Mouse (Mus musculus) G1E (cell line): ENCODE measurements around the gene D17Wsu92e. TPM values are rescaled to one million over a fixed set of nuclear protein-coding genes. Genes with fewer than 3 reads are reported as not detected.

Source experiments
- ATAC-seq: 2 replicates; pipeline ENCODE4 v1.8.0; 2016; ENCODE audit warnings: mild to moderate bottlenecking; ENCODE audit not compliant: insufficient number of reproducible peaks, poor library complexity, low FRiP score, severe bottlenecking; ENCODE audit errors: extremely low read depth
- DNase-seq: peaks from one replicate; pipeline ENCODE4 v3.0.0; 2012; ENCODE audit warnings: low spot score
- H3K27me3 ChIP-seq: 2 replicates; pipeline ENCODE4 v1.6.1; 2012; ENCODE audit warnings: mild to moderate bottlenecking, low read length, inconsistent platforms; ENCODE audit not compliant: insufficient read depth
- H3K36me3 ChIP-seq: replicated peaks from 2 replicates; pipeline ENCODE3; 2012; ENCODE audit warnings: mild to moderate bottlenecking, inconsistent platforms
- H3K4me1 ChIP-seq: 2 replicates; pipeline ENCODE4 v1.6.1; 2012; ENCODE audit warnings: low read depth, low read length, inconsistent platforms, mixed read lengths; ENCODE audit not compliant: insufficient read depth
- H3K4me3 ChIP-seq: 2 replicates; pipeline ENCODE4 v1.5.1; 2012; ENCODE audit warnings: low read depth, mild to moderate bottlenecking, inconsistent platforms, low read length, moderate library complexity, mixed read lengths
- H3K9me3 ChIP-seq: replicated peaks from 2 replicates; pipeline ENCODE4 v1.6.1; 2012; ENCODE audit warnings: inconsistent platforms
- CTCF ChIP-seq: IDR thresholded peaks from 2 replicates; pipeline ENCODE4 v1.5.1; 2012; ENCODE audit warnings: low read depth, low read length, inconsistent platforms, mixed read lengths
- GATA1 ChIP-seq: IDR thresholded peaks from 2 replicates; pipeline ENCODE4 v1.6.1; 2012; ENCODE audit warnings: borderline replicate concordance, low read length, inconsistent platforms, mixed read lengths
- GATA2 ChIP-seq: IDR thresholded peaks from 2 replicates; pipeline ENCODE4 v1.6.1; 2012; ENCODE audit warnings: low read depth, low read length, inconsistent platforms, borderline replicate concordance
- POLR2AphosphoS5 ChIP-seq: IDR thresholded peaks from 2 replicates; pipeline ENCODE4 v1.6.1; 2012; ENCODE audit warnings: low read depth, low read length, inconsistent platforms; ENCODE audit not compliant: insufficient replicate concordance
- TAL1 ChIP-seq: conservative IDR thresholded peaks from 2 replicates; pipeline ENCODE4 v1.6.1; 2012; ENCODE audit warnings: low read depth, low read length, inconsistent platforms, mixed read lengths
- polyA plus RNA-seq: library from polyadenylated mRNA; stranded (reverse); fragments of >175 nt; gene quantifications from 2 replicates; pipeline ENCODE4 v1.2.3, GENCODE M21; 2012
- total RNA-seq, 2 experiments: library from RNA; stranded (forward) in 1 of 2; stranded (reverse) in 1 of 2; fragments of 200-1000 nt in 1 of 2; fragments of >200 nt in 1 of 2; fragmentation: Nextera tagmentation in 1 of 2; gene quantifications; 2 replicates each; pipeline ENCODE4 v1.2.3; 2014 to 2017

The D17Wsu92e gene
- total and polyA plus RNA-seq, 3 experiments: 60.2 to 84.4 (median 65.3) TPM

DNA sequence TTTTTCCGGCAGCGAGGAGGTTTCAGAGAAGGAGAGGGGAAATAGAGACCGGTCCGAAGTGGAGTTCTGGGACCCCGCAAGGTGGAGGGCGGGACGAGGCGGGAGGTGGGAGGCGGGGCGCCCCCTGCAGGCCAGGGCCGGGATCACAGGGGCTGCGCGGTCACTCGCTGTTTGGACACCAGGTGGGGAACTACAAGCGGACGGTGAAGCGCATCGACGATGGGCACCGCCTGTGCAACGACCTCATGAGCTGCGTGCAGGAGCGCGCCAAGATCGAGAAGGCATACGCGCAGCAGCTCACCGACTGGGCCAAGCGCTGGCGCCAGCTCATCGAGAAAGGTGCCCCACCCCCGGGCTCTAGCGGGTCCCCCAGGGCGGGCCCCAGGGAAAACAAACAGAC is 117.9 kb downstream of the D17Wsu92e start:
- Histone ChIP-seq H3K27me3 (peaks cover 15% of the 10 kb centered on the region; the same call in 1 of the 2 replicates), H3K36me3 (no peaks in the 10 kb centered on the region), H3K4me3 (peak overlapping the region; percentile 38; the same call in 1 of the 2 replicates), H3K9me3 (peaks cover 24% of the 10 kb centered on the region), H3K4me1 (peaks cover 9% of the 10 kb centered on the region)
- ATAC-seq: no peak
- DNase-seq: no peak
- TF ChIP-seq GATA2 (no peak), CTCF (peak; percentile 51)

DNA sequence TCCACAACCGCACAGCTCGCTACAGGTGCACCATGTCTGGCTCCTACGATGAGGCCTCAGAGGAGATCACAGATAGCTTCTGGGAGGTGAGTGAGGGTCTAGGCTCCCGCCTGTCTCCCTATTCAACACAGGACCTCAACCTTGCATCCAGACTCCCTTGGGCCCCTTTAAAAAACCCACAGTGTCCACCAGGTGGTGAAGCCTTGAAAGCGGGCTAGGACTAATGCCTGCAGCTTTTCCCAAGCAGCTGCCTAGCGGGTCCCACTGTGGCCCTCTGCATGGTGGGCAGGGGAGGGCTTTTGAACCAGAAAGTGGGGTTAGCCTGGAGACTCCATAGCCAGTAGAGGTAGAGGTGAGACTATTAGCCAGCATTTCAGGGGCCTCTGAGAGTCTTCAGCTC is 118.6 kb downstream of the D17Wsu92e start:
- peaks cover 24% of the 10 kb centered on the region for H3K9me3 ChIP-seq
- ATAC-seq: no peak
- no peak for TF ChIP-seq POLR2AphosphoS5
- no peak for TF ChIP-seq GATA2
- no peak for TF ChIP-seq TAL1
- no peak for TF ChIP-seq GATA1
- no peak for TF ChIP-seq CTCF
- no peaks in the 10 kb centered on the region for H3K36me3 ChIP-seq
- peaks cover 9% of the 10 kb centered on the region for H3K4me1 ChIP-seq
- peaks cover 14% of the 10 kb centered on the region; the same call in 1 of the 2 replicates for H3K27me3 ChIP-seq
- H3K4me3 ChIP-seq: no peak overlapping the region
- no peak for DNase-seq

Other genes with a start within 250 kb of the D17Wsu92e start
- gene Nudt3, start 197.2 kb downstream of the D17Wsu92e start, total RNA-seq (2014; fragmentation: Nextera tagmentation): 79.8 and 82.6 TPM in 2 replicates
- 235 and 245 TPM in 2 replicates for gene Nudt3, start 197.2 kb downstream of the D17Wsu92e start, total RNA-seq (2017)
- gene Nudt3, start 197.2 kb downstream of the D17Wsu92e start, polyA plus RNA-seq: 140 and 157 TPM in 2 replicates
- not detected in 2 replicates for gene RPS10-NUDT3, start 185.4 kb downstream of the D17Wsu92e start, total RNA-seq (2014; fragmentation: Nextera tagmentation)
- not detected in 2 replicates for gene RPS10-NUDT3, start 185.4 kb downstream of the D17Wsu92e start, total RNA-seq (2017)
- not detected in 2 replicates for gene RPS10-NUDT3, start 185.4 kb downstream of the D17Wsu92e start, polyA plus RNA-seq
- 2,280 and 2,438 TPM in 2 replicates for gene Rps10, start 184.0 kb downstream of the D17Wsu92e start, total RNA-seq (2014; fragmentation: Nextera tagmentation)
- gene Rps10, start 184.0 kb downstream of the D17Wsu92e start, total RNA-seq (2017): 3,635 and 3,726 TPM in 2 replicates
- 2,816 and 3,596 TPM in 2 replicates for gene Rps10, start 184.0 kb downstream of the D17Wsu92e start, polyA plus RNA-seq
- gene Pacsin1, start 165.1 kb downstream of the D17Wsu92e start, total RNA-seq (2014; fragmentation: Nextera tagmentation): not detected in 2 replicates
- 0.17 and 0.44 TPM in 2 replicates for gene Pacsin1, start 165.1 kb downstream of the D17Wsu92e start, total RNA-seq (2017)
- not detected in 2 replicates for gene Pacsin1, start 165.1 kb downstream of the D17Wsu92e start, polyA plus RNA-seq
- gene Spdef, start 91.7 kb downstream of the D17Wsu92e start, total RNA-seq (2014; fragmentation: Nextera tagmentation): not detected in 2 replicates
- gene Spdef, start 91.7 kb downstream of the D17Wsu92e start, total RNA-seq (2017): not detected in 2 replicates
- 0.02 TPM in 1 of 2 replicates, not detected in the other for gene Spdef, start 91.7 kb downstream of the D17Wsu92e start, polyA plus RNA-seq
- 121 and 158 TPM in 2 replicates for gene Snrpc, start 17.5 kb upstream of the D17Wsu92e start, total RNA-seq (2014; fragmentation: Nextera tagmentation)
- 127 and 147 TPM in 2 replicates for gene Snrpc, start 17.5 kb upstream of the D17Wsu92e start, total RNA-seq (2017)
- gene Snrpc, start 17.5 kb upstream of the D17Wsu92e start, polyA plus RNA-seq: 575 and 747 TPM in 2 replicates
- 18.5 and 21.0 TPM in 2 replicates for gene Uhrf1bp1, start 35.8 kb upstream of the D17Wsu92e start, total RNA-seq (2014; fragmentation: Nextera tagmentation)
- 8.5 and 9.8 TPM in 2 replicates for gene Uhrf1bp1, start 35.8 kb upstream of the D17Wsu92e start, total RNA-seq (2017)
- 21.3 and 31.5 TPM in 2 replicates for gene Uhrf1bp1, start 35.8 kb upstream of the D17Wsu92e start, polyA plus RNA-seq
- 11.9 and 13.3 TPM in 2 replicates for gene Anks1, start 88.7 kb upstream of the D17Wsu92e start, total RNA-seq (2014; fragmentation: Nextera tagmentation)
- 5.8 and 6.6 TPM in 2 replicates for gene Anks1, start 88.7 kb upstream of the D17Wsu92e start, total RNA-seq (2017)
- 9.6 and 10.1 TPM in 2 replicates for gene Anks1, start 88.7 kb upstream of the D17Wsu92e start, polyA plus RNA-seq
- gene Taf11, start 89.2 kb upstream of the D17Wsu92e start, total RNA-seq (2014; fragmentation: Nextera tagmentation): 42.4 and 57.4 TPM in 2 replicates
- 36.1 and 36.3 TPM in 2 replicates for gene Taf11, start 89.2 kb upstream of the D17Wsu92e start, total RNA-seq (2017)
- gene Taf11, start 89.2 kb upstream of the D17Wsu92e start, polyA plus RNA-seq: 41.8 and 44.2 TPM in 2 replicates